Mouse (Mus musculus) gastrocnemius, adult 18-20 months (tissue): ENCODE measurements at regions not wholly inside any gene's neighbourhood (a gene's known extent, or its start where the extent isn't known, plus 50 kb on each side); places are given as distances from the start of the nearest gene placed in this dataset.

Source experiments
- DNase-seq: peaks from one replicate; pipeline ENCODE4 v3.0.0; 2021; ENCODE audit warnings: low spot score

- no peak for DNase-seq
Observed at GRCm38 (mm10) chr2:134126988-134127387, 427.2 kb downstream of the Hao1 start.

GRCm38 (mm10) chr2:134107286-134107685, 446.9 kb downstream of the Hao1 start:
- DNase-seq, result no peak

GRCm38 (mm10) chr2:134088374-134088773, 465.8 kb downstream of the Hao1 start:
- DNase-seq, result no peak

GRCm38 (mm10) chr2:134080148-134080547, 474.0 kb downstream of the Hao1 start:
- no peak for DNase-seq

- DNase-seq, result no peak
Observed at GRCm38 (mm10) chr2:134077953-134078352, 476.2 kb downstream of the Hao1 start.

- no peak for DNase-seq
Observed at GRCm38 (mm10) chr2:134067910-134068335, 486.2 kb downstream of the Hao1 start.

- DNase-seq, result no peak
Observed at GRCm38 (mm10) chr2:134067404-134067803, 486.8 kb downstream of the Hao1 start.

- DNase-seq, result no peak
Observed at GRCm38 (mm10) chr2:134059916-134060618, 494.1 kb downstream of the Hao1 start.

GRCm38 (mm10) chr2:134036359-134036874, 484.5 kb downstream of the Bmp2 start:
- no peak for DNase-seq

GRCm38 (mm10) chr2:134029631-134030414, 477.9 kb downstream of the Bmp2 start:
- DNase-seq, result peak; percentile 11

- no peak for DNase-seq
Observed at GRCm38 (mm10) chr2:134029153-134029552, 477.2 kb downstream of the Bmp2 start.

- DNase-seq, result peak; percentile 3
Observed at GRCm38 (mm10) chr2:134017109-134017508, 465.1 kb downstream of the Bmp2 start.

GRCm38 (mm10) chr2:134003146-134003545, 451.2 kb downstream of the Bmp2 start:
- no peak for DNase-seq

- no peak for DNase-seq
Observed at GRCm38 (mm10) chr2:133994742-133995141, 442.8 kb downstream of the Bmp2 start.

- peak; percentile 23 for DNase-seq
Observed at GRCm38 (mm10) chr2:133994337-133994736, 442.4 kb downstream of the Bmp2 start.

- DNase-seq, result no peak
Observed at GRCm38 (mm10) chr2:133987671-133988070, 435.7 kb downstream of the Bmp2 start.
